Mouse (Mus musculus) layer of hippocampus, postnatal 10 days (tissue): Measurements from ENCODE around the gene Atp5b. TPM values are rescaled to one million over a fixed set of nuclear protein-coding genes. Genes with fewer than 3 reads are reported as not detected.
A peak's percentile ranks its signal among the peaks of the same experiment; 100 is the strongest.
"Not testable (repeated sequence)": the region's sequence is repeated elsewhere in the genome, so short reads cannot be mapped to it uniquely, and the experiment has no call there.

ENCODE experiments used
- DNase-seq, 2 experiments: peaks; one replicate each; pipeline ENCODE4 v3.0.0; 2021; ENCODE audit warnings: low spot score in 2 of 2
- long read RNA-seq: library from polyadenylated mRNA; stranded (forward); transcript quantifications from one replicate; pipeline ENCODE4 v2.0.0, GENCODE M21; 2023
- total RNA-seq, 2 experiments: library from RNA; stranded (reverse); gene quantifications; 2 replicates each; pipeline ENCODE4 v1.2.3; 2021

The Atp5b gene
- total RNA-seq: 1,000 to 10,000 TPM; 1,650 to 1,701 TPM
- long read RNA-seq, transcript Atp5b-205 (5 exons, 1,131 nt): minor isoform, 8 of 2,332 reads
- long read RNA-seq, transcript Atp5b-201 (10 exons, 1,916 nt): major isoform, 1,115 of 2,332 reads
- long read RNA-seq, partial matches to known transcripts: 1,182 of 2,332 reads
- long read RNA-seq, other reads (novel, unspliced or antisense): 27 of 2,332 reads

- DNase-seq: peak; percentile 99
These were observed at the start of gene Atp5b for GRCm38 (mm10) chr10:128082880-128083421. Gene Atp5b, plus strand, starts transcription at chr10:128083273.

GRCm38 (mm10) chr10:128036746-128037425 lies 46.2 kb upstream of the Atp5b start:
- peak; percentile 17 to 34 for DNase-seq

DNA sequence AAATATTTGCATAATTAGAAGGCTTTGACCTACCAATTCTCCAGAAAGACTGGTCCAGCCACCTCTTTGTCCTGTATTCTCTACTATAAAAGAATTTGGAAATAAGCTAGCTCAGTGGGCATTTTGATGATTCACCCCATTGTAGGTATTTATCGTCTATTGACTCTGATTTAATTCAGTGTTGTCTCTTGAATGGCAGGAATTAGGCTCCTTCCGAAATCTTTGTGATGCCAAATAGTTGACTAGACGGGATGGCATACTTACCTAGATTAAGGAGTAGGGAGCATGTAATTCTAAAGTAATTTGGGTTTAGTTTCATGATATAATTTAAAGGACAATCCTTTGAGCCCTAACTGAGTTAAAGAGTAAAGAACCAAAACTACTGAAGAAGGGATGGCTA lies 45.2 kb upstream of the Atp5b start:
- no peak for DNase-seq

DNA sequence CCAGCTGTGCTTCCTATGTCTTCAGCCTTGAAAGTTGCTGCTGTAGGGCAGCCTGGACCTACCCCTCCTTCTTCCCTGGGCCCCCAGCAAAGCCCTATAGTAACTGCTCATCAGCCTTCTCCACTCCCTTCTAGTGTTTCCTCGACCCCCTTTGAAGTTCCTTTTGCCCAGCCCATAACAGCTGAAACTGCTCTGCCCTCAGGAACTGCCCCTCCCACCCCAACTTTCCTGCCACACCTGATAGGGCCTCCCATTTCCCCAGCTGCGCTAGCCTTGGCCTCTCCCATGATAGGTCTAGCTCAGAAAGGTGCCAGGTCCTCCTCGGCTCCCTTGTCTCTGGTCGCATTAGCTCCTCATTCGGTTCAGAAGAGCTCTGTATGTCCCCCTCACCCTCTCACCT lies 43.9 kb upstream of the Atp5b start:
- DNase-seq: no peak

GRCm38 (mm10) chr10:128039858-128040257 lies 43.2 kb upstream of the Atp5b start:
- no peak for DNase-seq

DNA sequence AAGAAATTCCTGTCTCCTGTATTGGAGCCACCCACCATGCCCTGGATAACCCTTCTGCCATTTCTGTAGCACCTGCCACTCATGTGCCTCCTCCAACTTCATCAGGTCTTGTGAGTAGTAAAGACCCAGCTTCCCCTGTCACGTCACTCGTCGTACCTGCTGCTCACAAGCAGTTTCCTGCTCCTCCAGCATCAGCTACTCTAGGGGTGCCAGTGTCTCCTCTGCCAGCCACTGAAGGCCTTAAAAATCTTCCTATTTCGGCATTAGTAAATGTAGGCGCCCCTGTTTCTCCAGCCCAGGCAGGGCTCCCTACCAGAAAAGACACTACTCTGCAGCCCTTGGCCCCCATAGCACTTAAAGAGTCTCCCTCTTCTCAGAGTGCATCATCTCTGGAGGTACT lies 42.8 kb upstream of the Atp5b start:
- DNase-seq: no peak

DNA sequence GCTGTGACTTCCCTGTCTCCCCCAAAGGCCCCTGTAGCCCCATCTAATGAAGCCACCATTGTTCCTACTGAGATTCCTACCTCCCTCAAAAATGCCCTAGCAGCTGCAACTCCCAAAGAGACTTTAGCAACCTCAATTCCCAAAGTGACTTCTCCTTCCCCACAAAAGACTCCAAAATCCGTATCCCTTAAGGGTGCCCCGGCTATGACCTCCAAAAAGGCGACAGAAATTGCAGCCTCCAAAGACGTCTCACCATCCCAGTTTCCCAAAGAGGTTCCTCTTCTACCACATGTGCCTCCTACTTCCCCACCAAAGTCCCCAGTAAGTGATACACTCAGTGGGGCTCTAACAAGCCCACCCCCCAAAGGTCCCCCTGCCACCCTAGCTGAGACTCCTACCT lies 41.4 kb upstream of the Atp5b start:
- DNase-seq: no peak

- DNase-seq: no peak
These were observed 40.6 kb upstream of the Atp5b start for GRCm38 (mm10) chr10:128042466-128042865.

DNA sequence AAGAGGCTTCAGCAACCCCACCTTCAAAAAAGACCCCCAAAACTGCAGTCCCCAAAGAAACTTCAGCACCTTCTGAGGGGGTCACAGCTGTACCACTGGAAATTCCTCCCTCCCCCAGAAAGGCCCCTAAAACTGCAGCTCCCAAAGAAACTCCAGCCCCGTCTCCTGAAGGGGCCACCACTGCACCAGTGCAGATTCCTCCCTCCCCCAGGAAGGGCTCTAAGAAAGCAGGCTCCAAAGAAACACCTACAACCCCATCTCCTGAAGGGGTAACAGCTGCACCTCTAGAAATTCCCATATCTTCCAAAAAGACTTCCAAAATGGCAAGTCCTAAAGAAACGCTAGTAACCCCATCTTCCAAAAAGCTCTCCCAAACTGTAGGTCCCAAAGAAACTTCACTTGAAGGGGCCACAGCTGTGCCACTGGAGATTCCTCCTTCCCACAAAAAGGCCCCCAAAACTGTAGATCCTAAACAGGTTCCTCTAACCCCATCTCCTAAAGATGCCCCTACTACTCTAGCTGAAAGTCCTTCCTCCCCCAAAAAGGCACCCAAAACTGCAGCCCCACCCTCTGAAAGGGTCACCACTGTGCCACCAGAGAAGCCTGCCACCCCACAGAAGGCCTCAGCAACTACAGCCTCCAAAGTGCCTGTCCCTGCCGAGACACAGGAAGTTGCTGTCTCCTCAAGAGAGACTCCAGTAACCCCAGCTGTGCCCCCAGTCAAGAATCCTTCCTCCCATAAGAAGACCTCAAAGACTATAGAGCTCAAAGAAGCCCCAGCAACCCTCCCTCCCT lies 39.8 kb upstream of the Atp5b start:
- no peak for DNase-seq

DNA sequence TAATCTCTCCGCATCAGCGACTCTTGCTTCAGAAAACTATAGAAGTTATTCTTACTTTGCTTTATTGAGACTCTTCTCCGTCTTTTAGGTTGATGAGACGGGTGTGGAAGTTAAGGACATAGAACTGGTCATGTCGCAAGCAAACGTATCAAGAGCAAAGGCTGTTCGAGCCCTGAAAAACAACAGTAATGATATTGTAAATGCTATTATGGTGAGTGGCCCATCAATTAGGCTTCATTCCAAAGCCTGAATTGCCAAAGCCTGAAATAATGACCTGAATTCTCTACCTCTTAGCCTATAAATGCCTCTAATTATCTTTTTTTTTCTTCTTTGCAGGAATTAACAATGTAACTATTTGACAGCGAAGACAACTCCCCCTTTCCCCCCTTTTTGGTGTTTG lies 34.9 kb upstream of the Atp5b start:
- no peak for DNase-seq

GRCm38 (mm10) chr10:128049741-128050140 lies 33.3 kb upstream of the Atp5b start:
- DNase-seq: no peak

DNA sequence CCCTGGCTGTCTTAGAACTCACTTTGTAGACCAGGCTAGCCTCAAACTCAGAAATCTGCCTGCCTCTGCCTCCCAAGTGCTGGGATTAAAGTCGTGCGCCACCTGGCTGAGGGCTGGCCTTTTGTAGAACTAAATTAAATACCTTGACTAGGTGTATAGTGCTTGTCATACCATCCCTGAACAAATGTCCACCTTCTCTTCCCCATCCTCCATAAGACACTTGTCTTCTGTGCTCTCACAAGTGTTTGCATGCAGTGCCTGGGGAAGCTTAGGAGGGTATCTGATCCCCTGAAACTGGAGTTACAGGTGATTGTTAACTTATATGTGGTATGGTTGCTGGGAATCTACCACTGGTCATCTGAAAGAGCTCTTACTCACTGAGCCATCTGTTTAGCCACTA lies 32.7 kb upstream of the Atp5b start:
- DNase-seq: no peak

- no peak for DNase-seq
These were observed 31.5 kb upstream of the Atp5b start for GRCm38 (mm10) chr10:128051589-128051988.

- DNase-seq: not testable (repeated sequence)
These were observed 30.9 kb upstream of the Atp5b start for GRCm38 (mm10) chr10:128052136-128052535.

DNA sequence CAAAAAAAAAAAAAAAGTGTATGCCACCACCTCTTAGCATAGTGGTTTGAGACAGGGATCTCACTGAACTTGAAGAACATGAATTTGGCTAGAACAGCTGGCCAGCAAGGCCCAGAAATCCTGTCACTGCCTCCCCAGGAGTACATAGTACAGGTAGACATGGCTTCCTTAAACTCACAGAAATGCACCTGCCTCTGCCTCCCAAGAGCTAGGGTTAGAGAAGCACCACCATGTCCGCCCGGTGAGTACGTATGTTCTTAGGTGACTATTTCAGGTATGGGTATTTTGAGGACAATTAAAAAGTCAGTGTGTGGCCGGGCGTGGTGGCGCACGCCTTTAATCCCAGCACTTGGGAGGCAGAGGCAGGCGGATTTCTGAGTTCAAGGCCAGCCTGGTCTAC lies 30.1 kb upstream of the Atp5b start:
- DNase-seq: no peak

DNA sequence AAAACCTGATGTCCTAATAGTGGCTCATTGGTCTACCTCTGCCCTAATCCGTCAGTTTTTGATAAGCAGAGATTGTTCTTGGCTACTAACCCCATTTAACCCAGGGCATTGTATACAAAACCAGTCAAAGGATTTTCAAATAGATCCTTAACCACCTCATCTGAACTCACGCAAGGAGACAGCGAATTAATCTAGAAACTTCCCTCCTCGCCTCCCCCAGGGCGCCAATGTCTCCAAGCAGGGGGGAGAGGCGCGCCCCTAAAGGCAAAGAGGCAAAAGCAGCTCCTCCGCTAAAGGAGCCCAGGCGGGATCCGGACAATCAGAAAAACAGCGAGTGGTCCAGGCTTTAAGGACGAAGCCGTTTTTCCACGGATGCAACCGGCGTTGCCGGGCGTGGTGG lies 24.9 kb upstream of the Atp5b start:
- no peak for DNase-seq

- peak; percentile 98 to 99 for DNase-seq
These were observed 24.4 kb upstream of the Atp5b start, which contains the start of gene Ptges3 for GRCm38 (mm10) chr10:128058601-128059151. Gene Ptges3, plus strand, starts transcription at chr10:128058954.

- peak; percentile 55 to 56 for DNase-seq
These were observed 23.7 kb upstream of the Atp5b start for GRCm38 (mm10) chr10:128059207-128059981.

DNA sequence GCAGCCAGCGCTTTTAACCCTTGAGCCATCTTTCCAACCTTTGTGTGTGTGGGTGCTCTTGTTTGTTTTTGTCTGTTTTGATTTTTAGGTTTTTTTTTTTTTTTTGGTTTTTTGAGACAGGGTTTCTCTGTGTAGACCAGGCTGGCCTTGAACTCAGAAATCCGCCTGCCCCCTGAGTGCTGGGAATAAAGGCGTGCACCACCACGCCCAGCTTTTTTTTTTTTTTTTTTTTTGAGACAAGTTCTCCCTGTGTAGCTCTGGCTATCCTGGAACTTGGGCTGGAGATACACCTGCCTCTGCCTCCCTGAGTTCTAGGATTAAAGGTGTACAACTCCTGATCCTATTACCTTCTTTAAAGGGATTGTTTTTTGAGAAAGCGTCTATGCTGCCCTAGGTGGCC lies 22.0 kb upstream of the Atp5b start:
- no peak for DNase-seq

GRCm38 (mm10) chr10:128062221-128062989 lies 20.7 kb upstream of the Atp5b start:
- no peak for DNase-seq
